Mouse (Mus musculus) heart, adult 2 months (tissue): ENCODE results near the gene Dynlrb1. TPM values are rescaled to one million over a fixed set of nuclear protein-coding genes. Genes with fewer than 3 reads are reported as not detected.

Experiments used
- DNase-seq, 2 experiments: peaks; one replicate each; pipeline ENCODE4 v3.0.0; 2021
- H3K27ac ChIP-seq: fragments of 200-600 bp; 2 replicates; pipeline ENCODE4 v1.8.1; 2022
- H3K27me3 ChIP-seq: fragments of 200-500 bp; 2 replicates; pipeline ENCODE4 v1.6.1; 2012; ENCODE audit warnings: mild to moderate bottlenecking, low read length, inconsistent platforms, mixed read lengths; ENCODE audit not compliant: control insufficient read depth, insufficient read depth
- H3K36me3 ChIP-seq: fragments of 200-500 bp; 2 replicates; pipeline ENCODE4 v1.6.1; 2012; ENCODE audit warnings: low read length, inconsistent platforms; ENCODE audit not compliant: control insufficient read depth, insufficient read depth
- H3K4me1 ChIP-seq: fragments of 200-500 bp; 2 replicates; pipeline ENCODE4 v1.6.1; 2011; ENCODE audit warnings: low read length; ENCODE audit not compliant: control insufficient read depth, insufficient read depth
- H3K4me3 ChIP-seq: fragments of 200-600 bp; 2 replicates; pipeline ENCODE4 v1.8.1; 2022
- H3K79me2 ChIP-seq: fragments of 200-500 bp; replicated peaks from 2 replicates; pipeline ENCODE4 v1.6.1; 2012; ENCODE audit warnings: mild to moderate bottlenecking, inconsistent platforms, low read length, moderate library complexity, mixed read lengths; ENCODE audit not compliant: control insufficient read depth, insufficient read depth
- H3K9ac ChIP-seq: fragments of 200-500 bp; 2 replicates; pipeline ENCODE4 v1.6.1; 2012; ENCODE audit warnings: low read depth, mild to moderate bottlenecking, control low read depth, inconsistent platforms, low read length, mixed read lengths
- CTCF ChIP-seq: fragments of 200-600 bp; IDR thresholded peaks from 2 replicates; pipeline ENCODE4 v1.8.1; 2022; ENCODE audit warnings: antibody characterized with exemption, mild to moderate bottlenecking, moderate library complexity
- EP300 ChIP-seq: fragments of 200-500 bp; IDR thresholded peaks from 2 replicates; pipeline ENCODE4 v1.6.1; 2011; ENCODE audit warnings: low read depth, low read length, control low read depth; ENCODE audit not compliant: insufficient read depth
- POLR2A ChIP-seq: fragments of 200-500 bp; IDR thresholded peaks from 2 replicates; pipeline ENCODE4 v1.6.1; 2011; ENCODE audit warnings: mild to moderate bottlenecking, low read depth, low read length, control low read depth; ENCODE audit not compliant: insufficient read depth
- WGBS: fragments of 180-500 bp; shearing (Covaris S2); methylation state at CpG from one replicate; pipeline ENCODE4 v1.1.7; 2018; 5-methylcytosine and 5-hydroxymethylcytosine counted together
- intact Hi-C: fragments of 180-260 bp; cut with DNase I; formaldehyde crosslinking; loops from one replicate; pipeline ENCODE4 v1.15.1; 2025
- polyA plus RNA-seq: library from polyadenylated mRNA; depleted of rRNA; stranded (reverse); fragments of >200 nt; gene quantifications from 2 replicates; pipeline ENCODE4 v1.2.3, GENCODE M21; 2012; rRNA removed
- total RNA-seq, 2 experiments: library from RNA; stranded (reverse); gene quantifications; 2 replicates each; pipeline ENCODE4 v1.2.3; 2021

Gene Dynlrb1
- total and polyA plus RNA-seq, 3 experiments = 163 to 359 (median 165) TPM

GRCm38 (mm10) chr2:155293946-155294345, 57.6 kb downstream of the Dynlrb1 start:
- Histone ChIP-seq H3K27me3 (no peaks in the 10 kb centered on the region), H3K27ac (peak overlapping the region; percentile 73), H3K9ac (no peak overlapping the region), H3K4me3 (no peak overlapping the region), H3K4me1 (no peaks in the 10 kb centered on the region), H3K36me3 (no peaks in the 10 kb centered on the region; the same call in 1 of the 2 replicates), H3K79me2 (no peaks in the 10 kb centered on the region)
- TF ChIP-seq EP300 = no peak
- TF ChIP-seq POLR2A = no peak
- TF ChIP-seq CTCF = no peak
- intact Hi-C loops = no loop called here
- DNase-seq = no peak
- WGBS = 89% methylated on average over 4 of the region's 4 CpGs

DNA sequence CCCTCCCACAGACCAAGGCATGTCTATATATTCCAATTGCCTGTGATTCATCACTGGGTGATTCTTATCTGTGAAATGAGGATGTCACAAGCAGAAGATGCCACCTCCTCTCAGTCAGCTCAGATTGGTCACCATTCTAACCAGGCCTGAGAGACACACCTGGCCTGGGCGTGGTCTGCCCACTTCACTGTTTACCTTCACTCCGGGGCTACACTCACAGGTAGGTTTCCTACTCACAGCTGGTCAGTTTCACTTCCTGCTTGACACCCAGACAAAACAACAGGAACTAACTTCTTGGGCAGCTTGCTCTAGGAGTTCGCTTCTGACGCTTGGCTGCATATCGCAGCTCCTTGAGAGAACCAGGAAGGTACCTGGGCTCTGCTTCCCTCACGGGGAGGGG, 59.1 kb downstream of the Dynlrb1 start:
- WGBS = 92% methylated on average over 6 of the region's 6 CpGs
- no peaks in the 10 kb centered on the region for H3K27me3 ChIP-seq
- peaks cover 2% of the 10 kb centered on the region; the same call in 1 of the 2 replicates for H3K4me1 ChIP-seq
- intact Hi-C loops = loop anchor here (5.0 kb wide), 1 partner anchor 92 kb away; no protein-coding TSS in a partner anchor
- peaks cover 2% of the 10 kb centered on the region; the same call in 1 of the 2 replicates for H3K36me3 ChIP-seq
- no peak for DNase-seq
- no peak overlapping the region for H3K4me3 ChIP-seq
- H3K9ac ChIP-seq = no peak overlapping the region
- TF ChIP-seq CTCF (no peak), EP300 (no peak), POLR2A (no peak)
- no peaks in the 10 kb centered on the region for H3K79me2 ChIP-seq
- H3K27ac ChIP-seq = no peak overlapping the region

DNA sequence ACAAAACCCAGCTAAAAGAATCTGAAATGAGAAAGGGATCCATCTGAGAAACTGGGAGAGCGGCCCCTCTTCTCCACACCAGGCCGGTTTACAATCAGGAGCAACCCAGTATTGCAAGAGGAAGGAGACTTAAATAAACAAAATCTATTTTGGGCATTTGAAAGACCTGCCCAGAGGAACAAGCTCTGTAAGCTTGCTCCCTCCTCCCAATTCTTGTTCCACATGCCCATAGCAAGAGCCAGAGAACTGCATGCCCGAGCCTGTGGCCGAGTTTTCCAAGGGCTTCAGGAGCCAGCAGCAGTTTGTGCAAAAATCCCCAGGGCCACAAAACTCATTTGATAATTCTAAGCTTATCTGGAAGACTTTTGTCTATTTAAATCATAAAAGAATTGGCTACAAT, 63.2 kb downstream of the Dynlrb1 start:
- peak in 1 of 2 experiments; percentile 45 for DNase-seq
- Histone ChIP-seq H3K27me3 (no peaks in the 10 kb centered on the region), H3K4me3 (no peak overlapping the region), H3K9ac (0 out of 2 replicates have a peak overlapping the region, but pooled peaks have one; percentile 31), H3K27ac (peak overlapping the region; percentile 89), H3K79me2 (no peaks in the 10 kb centered on the region), H3K36me3 (peaks cover 2% of the 10 kb centered on the region; the same call in 1 of the 2 replicates), H3K4me1 (peaks cover 2% of the 10 kb centered on the region; the same call in 1 of the 2 replicates)
- WGBS = 38% methylated on average over 4 of the region's 4 CpGs
- TF ChIP-seq CTCF (peak; percentile 20; the same call in 1 of the 2 replicates), POLR2A (peak; percentile 45; the same call in 1 of the 2 replicates), EP300 (0 out of 2 replicates have a peak, but pooled peaks have one; percentile 28)
- intact Hi-C loops = loop anchor here (5.0 kb wide), 1 partner anchor 88 kb away; no protein-coding TSS in a partner anchor

Other genes starting within 250 kb of the Dynlrb1 start
- under 1 TPM; 0.16 to 0.20 TPM for gene Gm14226, start 218.3 kb upstream of the Dynlrb1 start, total RNA-seq
- 0.16 and 0.18 TPM in 2 replicates for gene Gm14226, start 218.3 kb upstream of the Dynlrb1 start, polyA plus RNA-seq
- gene Ahcy, start 162.0 kb upstream of the Dynlrb1 start, total RNA-seq = 10 to 100 TPM; 10.5 to 14.0 TPM
- 22.5 and 30.8 TPM in 2 replicates for gene Ahcy, start 162.0 kb upstream of the Dynlrb1 start, polyA plus RNA-seq
- 10 to 100 TPM; 26.4 to 26.8 TPM for gene Itch, start 103.0 kb upstream of the Dynlrb1 start, total RNA-seq
- gene Itch, start 103.0 kb upstream of the Dynlrb1 start, polyA plus RNA-seq = 6.9 and 10.5 TPM in 2 replicates
- 100 to 1,000 TPM; 713 to 821 TPM for gene Map1lc3a, start 39.8 kb downstream of the Dynlrb1 start, total RNA-seq
- 933 and 1,030 TPM in 2 replicates for gene Map1lc3a, start 39.8 kb downstream of the Dynlrb1 start, polyA plus RNA-seq
- gene Pigu, start 120.9 kb downstream of the Dynlrb1 start, total RNA-seq = 10 to 100 TPM; 26.2 to 26.6 TPM
- 44.8 and 73.8 TPM in 2 replicates for gene Pigu, start 120.9 kb downstream of the Dynlrb1 start, polyA plus RNA-seq
- gene Trp53inp2, start 144.5 kb downstream of the Dynlrb1 start, total RNA-seq = 100 to 1,000 TPM; 457 to 512 TPM
- gene Trp53inp2, start 144.5 kb downstream of the Dynlrb1 start, polyA plus RNA-seq = 410 and 615 TPM in 2 replicates
- gene Ncoa6, start 237.4 kb downstream of the Dynlrb1 start, total RNA-seq = 10 to 100 TPM; 20.5 to 22.9 TPM
- gene Ncoa6, start 237.4 kb downstream of the Dynlrb1 start, polyA plus RNA-seq = 17.8 and 25.2 TPM in 2 replicates